Mouse (Mus musculus): ENCODE measurements at regions not wholly inside any gene's neighbourhood (a gene's known extent, or its start where the extent isn't known, plus 50 kb on each side); places are given as distances from the start of the nearest gene placed in this dataset.

DNA sequence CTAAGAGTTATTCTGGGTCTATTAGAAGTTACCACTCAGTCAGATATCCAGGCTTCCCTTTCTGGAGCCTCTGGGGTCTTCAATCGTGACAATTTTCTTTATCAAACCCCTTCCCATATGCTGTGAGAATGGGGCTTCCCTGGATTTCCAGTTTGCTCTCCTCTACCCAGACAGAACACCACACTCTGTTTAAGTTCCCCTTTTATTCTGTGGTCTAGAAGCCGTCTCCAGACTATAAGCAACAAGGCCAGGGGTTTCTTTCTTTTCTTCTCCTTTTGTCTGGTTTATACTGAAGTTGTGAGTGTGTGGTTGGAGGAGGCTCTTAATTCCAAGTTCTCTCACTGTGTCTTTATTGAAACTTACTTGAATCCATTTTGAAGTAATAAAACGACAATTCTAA, 225.5 kb downstream of the 1700129C05Rik start:
- Histone ChIP-seq H3K9ac (replicated peaks; ENCODE audit: low read length) (no peak overlapping the region), H3K4me2 (ENCODE audit: low read depth, low read length) (no peak overlapping the region), H3K4me3 (ENCODE audit: low read depth, low read length) (no peak overlapping the region), H3K4me1 (ENCODE audit: control insufficient read depth, insufficient read depth, low read length) (no peaks in the 10 kb centered on the region), H3K36me3 (replicated peaks; ENCODE audit: control insufficient read depth, insufficient read depth, low read depth, low read length) (no peaks in the 10 kb centered on the region), H3K27me3 (ENCODE audit: control insufficient read depth, insufficient read depth, low read length) (no peaks in the 10 kb centered on the region), H3K9me3 (replicated peaks; ENCODE audit: control insufficient read depth, low read length) (no peaks in the 10 kb centered on the region), H3K27ac (replicated peaks; ENCODE audit: low read depth, low read length) (no peak overlapping the region)
- no peak for ATAC-seq (replicated peaks; ENCODE audit: insufficient number of reproducible peaks, low FRiP score, low TSS enrichment, low read depth)
- no peak for DNase-seq (ENCODE audit: low spot score)
- 79% methylated on average over 3 of the region's 3 CpGs for WGBS

DNA sequence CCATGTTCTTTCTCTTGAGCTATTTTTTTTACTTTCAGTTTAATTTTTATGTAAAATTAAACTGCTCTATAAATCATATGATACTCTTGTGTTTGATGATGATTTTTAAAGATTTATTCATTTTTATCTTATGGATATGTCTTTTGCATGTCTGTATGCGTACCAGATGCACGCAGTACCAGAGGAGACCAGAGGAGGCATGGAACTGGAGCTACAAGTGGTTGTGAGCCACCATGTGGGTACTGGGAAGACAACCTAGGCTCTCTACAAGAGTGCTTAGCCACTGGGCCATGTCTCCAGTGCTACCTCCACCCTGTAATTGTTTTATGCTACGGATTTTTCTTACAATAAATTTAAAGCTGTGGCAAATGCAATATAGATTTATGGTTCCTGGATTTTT, 227.8 kb downstream of the 1700129C05Rik start:
- Histone ChIP-seq H3K9ac (replicated peaks; ENCODE audit: low read length) (no peak overlapping the region), H3K9me3 (replicated peaks; ENCODE audit: control insufficient read depth, low read length) (no peaks in the 10 kb centered on the region), H3K36me3 (replicated peaks; ENCODE audit: control insufficient read depth, insufficient read depth, low read depth, low read length) (no peaks in the 10 kb centered on the region), H3K4me2 (ENCODE audit: low read depth, low read length) (no peak overlapping the region), H3K4me1 (ENCODE audit: control insufficient read depth, insufficient read depth, low read length) (no peaks in the 10 kb centered on the region), H3K27ac (replicated peaks; ENCODE audit: low read depth, low read length) (no peak overlapping the region), H3K4me3 (ENCODE audit: low read depth, low read length) (no peak overlapping the region), H3K27me3 (ENCODE audit: control insufficient read depth, insufficient read depth, low read length) (no peaks in the 10 kb centered on the region)
- 91% methylated on average over 3 of the region's 3 CpGs for WGBS
- ATAC-seq (replicated peaks; ENCODE audit: insufficient number of reproducible peaks, low FRiP score, low TSS enrichment, low read depth) = no peak
- DNase-seq (ENCODE audit: low spot score) = peak; percentile 17

- Histone ChIP-seq H3K36me3 (replicated peaks; ENCODE audit: control insufficient read depth, insufficient read depth, low read depth, low read length) (no peaks in the 10 kb centered on the region), H3K9ac (replicated peaks; ENCODE audit: low read length) (no peak overlapping the region), H3K27me3 (ENCODE audit: control insufficient read depth, insufficient read depth, low read length) (no peaks in the 10 kb centered on the region), H3K27ac (replicated peaks; ENCODE audit: low read depth, low read length) (no peak overlapping the region), H3K4me1 (ENCODE audit: control insufficient read depth, insufficient read depth, low read length) (no peaks in the 10 kb centered on the region), H3K9me3 (replicated peaks; ENCODE audit: control insufficient read depth, low read length) (no peaks in the 10 kb centered on the region), H3K4me2 (ENCODE audit: low read depth, low read length) (no peak overlapping the region), H3K4me3 (ENCODE audit: low read depth, low read length) (no peak overlapping the region)
- DNase-seq (ENCODE audit: low spot score) = no peak
- no peak for ATAC-seq (replicated peaks; ENCODE audit: insufficient number of reproducible peaks, low FRiP score, low TSS enrichment, low read depth)
- WGBS = 75% methylated on average over 1 of the region's 1 CpGs
Measured at GRCm38 (mm10) chr14:58910846-58911245, 231.8 kb downstream of the 1700129C05Rik start.

DNA sequence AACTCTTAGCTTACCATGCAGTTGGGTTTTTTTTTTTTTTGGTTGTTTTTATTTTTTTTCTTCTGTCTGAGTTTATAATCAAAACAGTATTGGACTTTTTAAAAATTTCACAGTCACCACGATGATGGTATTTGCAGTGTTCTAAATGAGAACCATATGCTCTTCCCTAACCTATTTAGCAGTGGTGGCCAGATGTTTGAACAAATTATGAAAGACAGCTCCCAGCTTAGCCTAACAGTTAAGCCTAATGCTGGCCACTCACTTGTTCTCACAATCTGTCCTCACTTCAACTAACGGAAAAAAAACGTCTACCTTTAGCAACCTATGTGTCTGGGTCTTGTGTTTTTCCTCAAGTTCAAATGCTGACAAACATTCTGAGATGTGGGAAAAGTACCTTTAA, 234.8 kb downstream of the 1700129C05Rik start:
- H3K27ac ChIP-seq (replicated peaks; ENCODE audit: low read depth, low read length) = no peak overlapping the region
- DNase-seq (ENCODE audit: low spot score) (peak; percentile 84), ATAC-seq (replicated peaks; ENCODE audit: insufficient number of reproducible peaks, low FRiP score, low TSS enrichment, low read depth) (no peak; the same call in 1 of the 2 replicates)
- H3K4me3 ChIP-seq (ENCODE audit: low read depth, low read length) = no peak overlapping the region
- H3K27me3 ChIP-seq (ENCODE audit: control insufficient read depth, insufficient read depth, low read length) = no peaks in the 10 kb centered on the region
- WGBS = 43% methylated on average over 3 of the region's 3 CpGs
- H3K9me3 ChIP-seq (replicated peaks; ENCODE audit: control insufficient read depth, low read length) = no peaks in the 10 kb centered on the region
- H3K4me1 ChIP-seq (ENCODE audit: control insufficient read depth, insufficient read depth, low read length) = no peaks in the 10 kb centered on the region
- no peak overlapping the region for H3K9ac ChIP-seq (replicated peaks; ENCODE audit: low read length)
- no peak overlapping the region for H3K4me2 ChIP-seq (ENCODE audit: low read depth, low read length)
- H3K36me3 ChIP-seq (replicated peaks; ENCODE audit: control insufficient read depth, insufficient read depth, low read depth, low read length) = no peaks in the 10 kb centered on the region

- 65% methylated on average over 3 of the region's 3 CpGs for WGBS
- Histone ChIP-seq H3K4me3 (ENCODE audit: low read depth, low read length) (no peak overlapping the region), H3K4me2 (ENCODE audit: low read depth, low read length) (no peak overlapping the region), H3K9ac (replicated peaks; ENCODE audit: low read length) (no peak overlapping the region), H3K36me3 (replicated peaks; ENCODE audit: control insufficient read depth, insufficient read depth, low read depth, low read length) (no peaks in the 10 kb centered on the region), H3K27me3 (ENCODE audit: control insufficient read depth, insufficient read depth, low read length) (no peaks in the 10 kb centered on the region), H3K4me1 (ENCODE audit: control insufficient read depth, insufficient read depth, low read length) (no peaks in the 10 kb centered on the region), H3K9me3 (replicated peaks; ENCODE audit: control insufficient read depth, low read length) (no peaks in the 10 kb centered on the region), H3K27ac (replicated peaks; ENCODE audit: low read depth, low read length) (no peak overlapping the region)
- no peak for ATAC-seq (replicated peaks; ENCODE audit: insufficient number of reproducible peaks, low FRiP score, low TSS enrichment, low read depth)
- peak; percentile 4 for DNase-seq (ENCODE audit: low spot score)
Measured at GRCm38 (mm10) chr14:58907359-58907758, 235.3 kb downstream of the 1700129C05Rik start.

- no peak overlapping the region for H3K9ac ChIP-seq (replicated peaks; ENCODE audit: low read length)
- H3K9me3 ChIP-seq (replicated peaks; ENCODE audit: control insufficient read depth, low read length) = no peaks in the 10 kb centered on the region
- no peak for ATAC-seq (replicated peaks; ENCODE audit: insufficient number of reproducible peaks, low FRiP score, low TSS enrichment, low read depth)
- H3K4me3 ChIP-seq (ENCODE audit: low read depth, low read length) = no peak overlapping the region
- no peaks in the 10 kb centered on the region for H3K27me3 ChIP-seq (ENCODE audit: control insufficient read depth, insufficient read depth, low read length)
- DNase-seq (ENCODE audit: low spot score) = no peak
- H3K27ac ChIP-seq (replicated peaks; ENCODE audit: low read depth, low read length) = no peak overlapping the region
- no peaks in the 10 kb centered on the region for H3K4me1 ChIP-seq (ENCODE audit: control insufficient read depth, insufficient read depth, low read length)
- H3K36me3 ChIP-seq (replicated peaks; ENCODE audit: control insufficient read depth, insufficient read depth, low read depth, low read length) = no peaks in the 10 kb centered on the region
- no peak overlapping the region for H3K4me2 ChIP-seq (ENCODE audit: low read depth, low read length)
- 72% methylated on average over 4 of the region's 4 CpGs for WGBS
Measured at GRCm38 (mm10) chr14:58906631-58907030, 236.1 kb downstream of the 1700129C05Rik start.

DNA sequence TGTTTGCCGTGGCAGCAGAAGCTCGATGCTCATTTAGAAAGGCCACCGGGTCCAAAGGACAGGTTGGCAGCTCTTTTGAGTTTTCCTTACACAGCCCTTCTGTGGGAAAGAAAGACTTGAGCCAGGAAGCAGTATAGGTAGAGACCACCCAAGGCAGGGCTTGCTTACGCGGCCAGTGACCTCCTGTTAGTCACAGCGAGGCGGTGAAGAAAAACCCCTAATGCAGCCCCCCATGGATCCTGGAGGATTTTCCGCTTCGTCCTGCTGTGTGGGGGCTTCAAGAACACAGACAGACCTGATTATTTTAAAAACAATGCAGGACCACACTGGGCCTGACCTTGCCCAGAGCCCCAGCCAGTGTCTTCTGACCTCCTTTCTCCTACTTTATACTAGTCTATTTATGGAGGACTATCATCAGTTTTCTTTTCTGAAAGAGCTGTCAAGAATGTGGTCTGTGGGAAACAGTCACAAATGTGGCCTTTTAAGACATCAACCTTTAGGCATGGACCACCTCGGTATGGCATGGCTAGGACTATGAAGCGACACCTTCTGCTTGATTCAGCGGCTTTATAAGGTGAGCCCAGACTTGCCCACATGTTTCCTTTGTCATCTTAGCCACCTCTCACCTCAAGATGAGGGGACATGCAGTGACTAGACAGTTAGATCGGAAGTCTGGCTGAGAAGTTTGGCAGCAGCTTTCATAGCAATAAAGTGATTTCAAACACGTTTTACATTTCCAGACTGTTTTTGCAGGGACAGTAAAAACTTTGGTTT, 274.3 kb downstream of the 1700129C05Rik start:
- H3K27ac ChIP-seq (replicated peaks; ENCODE audit: low read depth, low read length) = no peak overlapping the region
- H3K4me3 ChIP-seq (ENCODE audit: low read depth, low read length) = no peak overlapping the region
- no peak for ATAC-seq (replicated peaks; ENCODE audit: insufficient number of reproducible peaks, low FRiP score, low TSS enrichment, low read depth)
- no peaks in the 10 kb centered on the region for H3K4me1 ChIP-seq (ENCODE audit: control insufficient read depth, insufficient read depth, low read length)
- H3K27me3 ChIP-seq (ENCODE audit: control insufficient read depth, insufficient read depth, low read length) = no peaks in the 10 kb centered on the region
- no peak for DNase-seq (ENCODE audit: low spot score)
- no peaks in the 10 kb centered on the region for H3K9me3 ChIP-seq (replicated peaks; ENCODE audit: control insufficient read depth, low read length)
- no peak overlapping the region for H3K4me2 ChIP-seq (ENCODE audit: low read depth, low read length)
- WGBS = 49% methylated on average over 14 of the region's 14 CpGs
- no peaks in the 10 kb centered on the region for H3K36me3 ChIP-seq (replicated peaks; ENCODE audit: control insufficient read depth, insufficient read depth, low read depth, low read length)
- no peak overlapping the region for H3K9ac ChIP-seq (replicated peaks; ENCODE audit: low read length)

- ATAC-seq (replicated peaks; ENCODE audit: insufficient number of reproducible peaks, low FRiP score, low TSS enrichment, low read depth) (no peak), DNase-seq (ENCODE audit: low spot score) (no peak)
Measured at GRCm38 (mm10) chr14:58867396-58868107, 275.1 kb downstream of the 1700129C05Rik start.

More at GRCm38 (mm10) chr14:58867396-58868107, 275.1 kb downstream of the 1700129C05Rik start:
- Histone ChIP-seq H3K4me2 (ENCODE audit: low read depth, low read length) (no peak overlapping the region), H3K9ac (replicated peaks; ENCODE audit: low read length) (no peak overlapping the region), H3K27me3 (ENCODE audit: control insufficient read depth, insufficient read depth, low read length) (no peaks in the 10 kb centered on the region), H3K9me3 (replicated peaks; ENCODE audit: control insufficient read depth, low read length) (no peaks in the 10 kb centered on the region), H3K4me1 (ENCODE audit: control insufficient read depth, insufficient read depth, low read length) (no peaks in the 10 kb centered on the region), H3K36me3 (replicated peaks; ENCODE audit: control insufficient read depth, insufficient read depth, low read depth, low read length) (no peaks in the 10 kb centered on the region), H3K4me3 (ENCODE audit: low read depth, low read length) (no peak overlapping the region), H3K27ac (replicated peaks; ENCODE audit: low read depth, low read length) (no peak overlapping the region)
- 55% methylated on average over 13 of the region's 13 CpGs for WGBS
